Mouse (Mus musculus) hindbrain, embryonic 15.5 days (tissue): ENCODE data around the gene Hist1h4n. TPM values are rescaled to one million over a fixed set of nuclear protein-coding genes. Genes with fewer than 3 reads are reported as not detected.
"Not testable (repeated sequence)": the region's sequence is repeated elsewhere in the genome, so short reads cannot be mapped to it uniquely, and the experiment has no call there.

Experiments used
- ATAC-seq: fragments of 200-750 bp; cut with Nextera tagmentation; 2 replicates; pipeline ENCODE4 v1.8.0; 2017; ENCODE audit warnings: low read depth, moderate number of reproducible peaks, moderate TSS enrichment; ENCODE audit not compliant: low FRiP score
- H3K27ac ChIP-seq: fragments of 300-500 bp; sonication (generic); replicated peaks from 2 replicates; pipeline ENCODE4 v1.5.1; 2015; ENCODE audit warnings: mild to moderate bottlenecking, inconsistent platforms
- H3K27me3 ChIP-seq: fragments of 300-500 bp; sonication (generic); 2 replicates; pipeline ENCODE4 v1.6.1; 2015; ENCODE audit warnings: control low read depth, inconsistent platforms
- H3K36me3 ChIP-seq: fragments of 300-500 bp; sonication (generic); 2 replicates; pipeline ENCODE4 v1.6.1; 2015; ENCODE audit warnings: control low read depth, inconsistent platforms
- H3K4me1 ChIP-seq: fragments of 300-500 bp; sonication (generic); replicated peaks from 2 replicates; pipeline ENCODE4 v1.6.1; 2015; ENCODE audit warnings: control low read depth, inconsistent platforms
- H3K4me2 ChIP-seq: fragments of 300-500 bp; sonication (generic); 2 replicates; pipeline ENCODE4 v1.6.1; 2015; ENCODE audit warnings: moderate library complexity, mild to moderate bottlenecking, inconsistent platforms
- H3K4me3 ChIP-seq: fragments of 300-500 bp; sonication (generic); 2 replicates; pipeline ENCODE4 v1.5.1; 2015; ENCODE audit warnings: mild to moderate bottlenecking, inconsistent platforms
- H3K9ac ChIP-seq: fragments of 300-500 bp; sonication (generic); 2 replicates; pipeline ENCODE4 v1.6.1; 2015; ENCODE audit warnings: inconsistent platforms
- H3K9me3 ChIP-seq: fragments of 300-500 bp; sonication (generic); 2 replicates; pipeline ENCODE4 v1.6.1; 2016; ENCODE audit warnings: control low read depth, inconsistent platforms
- WGBS: fragments of 180-500 bp; shearing (Covaris S2); methylation state at CpG from one replicate; pipeline ENCODE4 v1.1.7; 2015; 5-methylcytosine and 5-hydroxymethylcytosine counted together
- microRNA-seq: library from miRNA; unstranded; fragments of <30 nt; microRNA quantifications from one replicate; pipeline ENCODE4, GENCODE M21; 2016
- polyA plus RNA-seq: library from polyadenylated mRNA; unstranded; fragments of >200 nt; fragmentation: Nextera tagmentation; extraction: Ambion mirVana; gene quantifications from 2 replicates; pipeline ENCODE4 v1.2.1, GENCODE M21; 2015

Gene Hist1h4n
- polyA plus RNA-seq, 1 experiment from 2014 or later = 4.9 TPM

GRCm38 (mm10) chr13:21787760-21788593, 44.0 kb downstream of the Hist1h4n start:
- 10% methylated on average over 17 of the region's 21 CpGs for WGBS
- Histone ChIP-seq H3K9ac (no peak overlapping the region), H3K4me1 (peaks cover 24% of the 10 kb centered on the region), H3K9me3 (no peaks in the 10 kb centered on the region), H3K27me3 (no peaks in the 10 kb centered on the region), H3K4me3 (peak overlapping the region; percentile 34), H3K4me2 (peak overlapping the region; percentile 69), H3K27ac (peak overlapping the region; percentile 42; the same call in 1 of the 2 replicates), H3K36me3 (no peaks in the 10 kb centered on the region)
- no peak; the same call in 1 of the 2 replicates for ATAC-seq

- H3K27me3 ChIP-seq, H3K9me3 ChIP-seq, H3K36me3 ChIP-seq: not testable (repeated sequence)
- under 1% methylated on average over 38 of the region's 63 CpGs for WGBS
- Histone ChIP-seq H3K9ac (peak within 1 kb of the TSS; percentile 37; the same call in 1 of the 2 replicates), H3K27ac (peak within 1 kb of the TSS; percentile 81), H3K4me3 (peak within 1 kb of the TSS; percentile 34), H3K4me1 (peaks cover 32% of the 10 kb centered on the region), H3K4me2 (peak within 1 kb of the TSS; percentile 69)
- ATAC-seq = peak; percentile 97
These were observed 44.9 kb downstream of the Hist1h4n start, which contains the start of the genes Hist1h2an and Hist1h2bp for GRCm38 (mm10) chr13:21786899-21787629. Gene Hist1h2an, minus strand, starts transcription at chr13:21787218. Gene Hist1h2bp, plus strand, starts transcription at chr13:21787461.

GRCm38 (mm10) chr13:21786189-21786898, 45.7 kb downstream of the Hist1h4n start:
- peaks cover 32% of the 10 kb centered on the region for H3K4me1 ChIP-seq
- H3K4me2 ChIP-seq = peak overlapping the region; percentile 69
- peak overlapping the region; percentile 34 for H3K4me3 ChIP-seq
- H3K9ac ChIP-seq = peak overlapping the region; percentile 37; the same call in 1 of the 2 replicates
- no peaks in the 10 kb centered on the region for H3K36me3 ChIP-seq
- no peak for ATAC-seq
- WGBS = 5% methylated on average over 8 of the region's 8 CpGs
- no peaks in the 10 kb centered on the region for H3K27me3 ChIP-seq
- H3K9me3 ChIP-seq = no peaks in the 10 kb centered on the region
- H3K27ac ChIP-seq = peak overlapping the region; percentile 78

- H3K27me3 ChIP-seq = peaks cover 6% of the 10 kb centered on the region; the same call in 1 of the 2 replicates
- 19% methylated on average over 6 of the region's 6 CpGs for WGBS
- no peak overlapping the region for H3K9ac ChIP-seq
- H3K36me3 ChIP-seq = no peaks in the 10 kb centered on the region
- peak overlapping the region; percentile 85; the same call in 1 of the 2 replicates for H3K4me2 ChIP-seq
- ATAC-seq = no peak
- H3K27ac ChIP-seq = peak overlapping the region; percentile 65; the same call in 1 of the 2 replicates
- peaks cover 44% of the 10 kb centered on the region for H3K4me1 ChIP-seq
- no peak overlapping the region for H3K4me3 ChIP-seq
- H3K9me3 ChIP-seq = no peaks in the 10 kb centered on the region
These were observed 47.7 kb downstream of the Hist1h4n start for GRCm38 (mm10) chr13:21784311-21784710.

- H3K4me1 ChIP-seq = peaks cover 47% of the 10 kb centered on the region
- H3K27ac ChIP-seq = peak overlapping the region; percentile 65
These were observed 48.2 kb downstream of the Hist1h4n start for GRCm38 (mm10) chr13:21783734-21784161.

GRCm38 (mm10) chr13:21783255-21783617, 48.8 kb downstream of the Hist1h4n start, which contains the start of gene Hist1h3i:
Gene Hist1h3i, minus strand, starts transcription at chr13:21783370.
- Histone ChIP-seq H3K9ac (peak within 1 kb of the TSS; percentile 48), H3K9me3 (no peaks in the 10 kb centered on the region), H3K27me3 (peaks cover 6% of the 10 kb centered on the region; the same call in 1 of the 2 replicates), H3K4me2 (peak within 1 kb of the TSS; percentile 85), H3K27ac (peak within 1 kb of the TSS; percentile 72), H3K4me1 (peaks cover 49% of the 10 kb centered on the region), H3K36me3 (no peaks in the 10 kb centered on the region), H3K4me3 (peak within 1 kb of the TSS; percentile 41)
- WGBS = 0% methylated on average over 17 of the region's 20 CpGs
- peak; percentile 82 for ATAC-seq

More at GRCm38 (mm10) chr13:21783734-21784161, 48.2 kb downstream of the Hist1h4n start:
- peak overlapping the region; percentile 85 for H3K4me2 ChIP-seq
- peaks cover 6% of the 10 kb centered on the region; the same call in 1 of the 2 replicates for H3K27me3 ChIP-seq
- H3K4me3 ChIP-seq = peak overlapping the region; percentile 41
- H3K9me3 ChIP-seq = no peaks in the 10 kb centered on the region
- H3K9ac ChIP-seq = no peak overlapping the region
- H3K36me3 ChIP-seq = no peaks in the 10 kb centered on the region
- ATAC-seq = no peak
- WGBS = 1% methylated on average over 9 of the region's 9 CpGs

- ATAC-seq, H3K9me3 ChIP-seq, H3K36me3 ChIP-seq, H3K27me3 ChIP-seq: not testable (repeated sequence)
- Histone ChIP-seq H3K27ac (peak overlapping the region; percentile 72), H3K4me2 (peak overlapping the region; percentile 85), H3K9ac (peak overlapping the region; percentile 48), H3K4me1 (peaks cover 45% of the 10 kb centered on the region), H3K4me3 (peak overlapping the region; percentile 41)
- WGBS = under 1% methylated on average over 14 of the region's 35 CpGs
These were observed 49.4 kb downstream of the Hist1h4n start for GRCm38 (mm10) chr13:21782361-21783254.

Small RNAs within 50 kb of the gene (microRNA-seq; reads per million reads assigned to microRNA genes)
- gene Gm19658 (not detected), gene Gm44346 (not detected), gene Gm44466 (not detected)

Other genes starting within 250 kb of the Hist1h4n start
- not detected in 2 replicates for gene Olfr1362, start 218.2 kb downstream of the Hist1h4n start, polyA plus RNA-seq
- 0.04 TPM in 1 of 2 replicates, not detected in the other for gene Olfr11, start 189.7 kb downstream of the Hist1h4n start, polyA plus RNA-seq
- gene Olfr1361, start 168.8 kb downstream of the Hist1h4n start, polyA plus RNA-seq = not detected in 2 replicates
- gene Olfr1360, start 154.8 kb downstream of the Hist1h4n start, polyA plus RNA-seq = not detected in 2 replicates
- not detected in 2 replicates for gene Olfr1359, start 134.1 kb downstream of the Hist1h4n start, polyA plus RNA-seq
- not detected in 2 replicates for gene Hist1h2bl, start 116.1 kb downstream of the Hist1h4n start, polyA plus RNA-seq
- gene Hist1h2ai, start 115.8 kb downstream of the Hist1h4n start, polyA plus RNA-seq = 6.2 and 7.8 TPM in 2 replicates
- gene Hist1h3h, start 114.5 kb downstream of the Hist1h4n start, polyA plus RNA-seq = 2.5 and 3.5 TPM in 2 replicates
- gene Hist1h2bm, start 110.2 kb downstream of the Hist1h4n start, polyA plus RNA-seq = 0.51 and 1.7 TPM in 2 replicates
- gene Hist1h4j, start 97.1 kb downstream of the Hist1h4n start, polyA plus RNA-seq = 0.77 TPM in 1 of 2 replicates, not detected in the other
- 1.5 and 2.3 TPM in 2 replicates for gene Hist1h4k, start 81.7 kb downstream of the Hist1h4n start, polyA plus RNA-seq
- 5.3 and 7.9 TPM in 2 replicates for gene Hist1h2ak, start 78.4 kb downstream of the Hist1h4n start, polyA plus RNA-seq
- gene Hist1h2bn, start 78.1 kb downstream of the Hist1h4n start, polyA plus RNA-seq = 1.1 TPM in 1 of 2 replicates, not detected in the other
- gene Hist1h1b, start 51.6 kb downstream of the Hist1h4n start, polyA plus RNA-seq = 3.5 and 7.4 TPM in 2 replicates
- gene Hist1h3i, start 48.8 kb downstream of the Hist1h4n start, polyA plus RNA-seq = 28.0 and 43.0 TPM in 2 replicates
- gene Hist1h2an, start 45.0 kb downstream of the Hist1h4n start, polyA plus RNA-seq = 1.0 and 1.5 TPM in 2 replicates
- gene Hist1h2bp, start 44.7 kb downstream of the Hist1h4n start, polyA plus RNA-seq = 0.44 and 0.58 TPM in 2 replicates
- 4.9 and 7.3 TPM in 2 replicates for gene Hist1h2bq, start 22.0 kb downstream of the Hist1h4n start, polyA plus RNA-seq
- not detected in 2 replicates for gene Hist1h2ao, start 21.7 kb downstream of the Hist1h4n start, polyA plus RNA-seq
- gene Hist1h4m, start 20.4 kb downstream of the Hist1h4n start, polyA plus RNA-seq = not detected in 2 replicates
- 669 and 801 TPM in 2 replicates for gene Hist1h2ap, start 1.3 kb upstream of the Hist1h4n start, polyA plus RNA-seq
- 4.7 and 7.1 TPM in 2 replicates for gene Hist1h2br, start 1.5 kb upstream of the Hist1h4n start, polyA plus RNA-seq
- gene Zfp184, start 112.9 kb upstream of the Hist1h4n start, polyA plus RNA-seq = 11.7 and 12.3 TPM in 2 replicates
- gene Pom121l2, start 149.0 kb upstream of the Hist1h4n start, polyA plus RNA-seq = 0.08 TPM in 1 of 2 replicates, not detected in the other
- gene Prss16, start 177.5 kb upstream of the Hist1h4n start, polyA plus RNA-seq = 0.14 TPM in 1 of 2 replicates, not detected in the other
- 1.7 and 2.2 TPM in 2 replicates for gene Hist1h2ah, start 203.4 kb upstream of the Hist1h4n start, polyA plus RNA-seq
- 1.2 and 1.5 TPM in 2 replicates for gene Hist1h2bk, start 203.7 kb upstream of the Hist1h4n start, polyA plus RNA-seq
- gene Hist1h4i, start 209.2 kb upstream of the Hist1h4n start, polyA plus RNA-seq = 8.4 and 10.7 TPM in 2 replicates
- 6.5 and 10.3 TPM in 2 replicates for gene Hist1h2ag, start 210.7 kb upstream of the Hist1h4n start, polyA plus RNA-seq
- gene Hist1h2bj, start 211.0 kb upstream of the Hist1h4n start, polyA plus RNA-seq = 2.3 and 2.9 TPM in 2 replicates